Mouse (Mus musculus) embryonic facial prominence, embryonic 11.5 days (tissue): Measurements from ENCODE around the gene Litaf. TPM values are rescaled to one million over a fixed set of nuclear protein-coding genes. Genes with fewer than 3 reads are reported as not detected.

Experiments used
- microRNA-seq: library from miRNA; unstranded; fragments of <30 nt; microRNA quantifications from one replicate; pipeline ENCODE4, GENCODE M21; 2016; ENCODE audit warnings: borderline number of aligned reads
- polyA plus RNA-seq: library from polyadenylated mRNA; unstranded; fragments of >200 nt; fragmentation: Nextera tagmentation; extraction: Ambion mirVana; gene quantifications from 2 replicates; pipeline ENCODE4 v1.2.1, GENCODE M21; 2014

Litaf gene
- polyA plus RNA-seq, 1 experiment from 2014 or later = 92.5 TPM

Small RNA genes within 50 kb of the gene (microRNA-seq; reads per million reads assigned to microRNA genes)
- not detected for gene Gm26268

Other genes starting within 250 kb of the Litaf start
- 2.7 and 2.9 TPM in 2 replicates for gene Rmi2, start 231.1 kb downstream of the Litaf start, polyA plus RNA-seq
- gene Snn, start 5.2 kb downstream of the Litaf start, polyA plus RNA-seq = 66.4 and 75.6 TPM in 2 replicates
- 33.6 and 33.9 TPM in 2 replicates for gene Txndc11, start 68.5 kb upstream of the Litaf start, polyA plus RNA-seq
- gene Zc3h7a, start 110.2 kb upstream of the Litaf start, polyA plus RNA-seq = 90.0 and 98.5 TPM in 2 replicates
- gene Rsl1d1, start 137.2 kb upstream of the Litaf start, polyA plus RNA-seq = 285 and 309 TPM in 2 replicates
- 102 and 109 TPM in 2 replicates for gene Gspt1, start 188.2 kb upstream of the Litaf start, polyA plus RNA-seq
- not detected in 2 replicates for gene Tnfrsf17, start 247.7 kb upstream of the Litaf start, polyA plus RNA-seq